Mouse (Mus musculus): ENCODE data around the gene Nfatc3.

- TF ChIP-seq CTCF (IDR thresholded peaks at IDR 0.05; ENCODE audit: low read depth, low read length): no peak
- no peak for TF ChIP-seq POLR2A (IDR thresholded peaks at IDR 0.05; ENCODE audit: borderline replicate concordance, low read depth, low read length)
Measured at GRCm38 (mm10) chr8:106043055-106043454, 15.6 kb upstream of the Nfatc3 start.

All from bone marrow macrophage, adult 2 months (primary cell).